Mouse (Mus musculus) WW6 (cell line): Measurements from ENCODE around the gene Syp.

Source experiments
- DNase-seq: peaks from one replicate; pipeline ENCODE4 v3.0.0-alpha.2; 2013; ENCODE audit warnings: low read depth, low spot score

Syp gene

GRCm38 (mm10) chrX:7662936-7663335 lies 24.7 kb downstream of the Syp start:
- no peak for DNase-seq

- DNase-seq = no peak
Observed at GRCm38 (mm10) chrX:7664791-7665190, 26.5 kb downstream of the Syp start.

GRCm38 (mm10) chrX:7665739-7666502 lies 27.6 kb downstream of the Syp start:
- no peak for DNase-seq

- no peak for DNase-seq
Observed at GRCm38 (mm10) chrX:7670390-7670881, 32.2 kb downstream of the Syp start.

- DNase-seq = no peak
Observed at GRCm38 (mm10) chrX:7670921-7671623, 32.8 kb downstream of the Syp start, which contains the start of gene Plp2. Plp2 (minus strand) TSS chrX:7671390.

- DNase-seq = no peak
Observed at GRCm38 (mm10) chrX:7672739-7673138, 34.5 kb downstream of the Syp start.

GRCm38 (mm10) chrX:7673578-7674281 lies 35.5 kb downstream of the Syp start:
- DNase-seq = no peak

- DNase-seq = no peak
Observed at GRCm38 (mm10) chrX:7674284-7675000, 36.2 kb downstream of the Syp start.

GRCm38 (mm10) chrX:7675001-7675380 lies 36.7 kb downstream of the Syp start:
- DNase-seq = no peak

- no peak for DNase-seq
Observed at GRCm38 (mm10) chrX:7678986-7679385, 40.7 kb downstream of the Syp start.

GRCm38 (mm10) chrX:7679405-7680056 lies 41.3 kb downstream of the Syp start:
- no peak for DNase-seq

GRCm38 (mm10) chrX:7680057-7680412 lies 41.8 kb downstream of the Syp start:
- DNase-seq = no peak

GRCm38 (mm10) chrX:7680864-7681263 lies 42.6 kb downstream of the Syp start, which contains the start of gene Magix:
Magix (minus strand) TSS chrX:7681251.
- no peak for DNase-seq

GRCm38 (mm10) chrX:7688321-7688720 lies 50.0 kb downstream of the Syp start:
- DNase-seq = no peak

- no peak for DNase-seq
Observed at GRCm38 (mm10) chrX:7690486-7690885, 52.2 kb downstream of the Syp start.

GRCm38 (mm10) chrX:7692862-7693261 lies 54.6 kb downstream of the Syp start:
- no peak for DNase-seq

GRCm38 (mm10) chrX:7696520-7696919 lies 58.2 kb downstream of the Syp start:
- DNase-seq = no peak

- peak; percentile 65 for DNase-seq
Observed at GRCm38 (mm10) chrX:7696954-7697381, 58.7 kb downstream of the Syp start, which contains the start of gene Gpkow. Gpkow (plus strand) TSS chrX:7697131.
